Mouse (Mus musculus): ENCODE results near the gene Zbtb40.

DNA sequence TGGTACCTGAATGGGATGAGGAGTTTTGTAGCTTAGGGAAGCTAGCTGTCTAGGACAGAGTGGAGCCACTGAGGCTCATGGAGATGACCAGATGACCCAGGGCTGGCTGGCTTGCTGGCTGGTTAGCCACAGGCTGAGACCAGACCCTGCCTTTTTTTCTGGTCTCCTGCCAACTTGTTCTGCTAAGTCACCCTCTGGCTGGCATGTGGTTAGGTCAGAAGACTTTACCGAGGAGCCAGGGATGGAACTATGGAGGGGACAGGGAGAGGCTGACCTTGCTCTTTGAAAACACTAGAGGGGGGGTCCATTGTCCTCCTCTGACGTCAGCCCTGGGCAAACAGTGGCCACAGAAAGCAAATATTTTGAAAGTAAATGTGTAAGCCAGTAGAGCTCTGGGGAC, 28.6 kb upstream of the Zbtb40 start:
- TF ChIP-seq CTCF (IDR thresholded peaks at IDR 0.05; ENCODE audit: extremely low read depth, insufficient read depth, insufficient read length, insufficient replicate concordance) (no peak), POLR2A (IDR thresholded peaks at IDR 0.05; ENCODE audit: low read depth, low read length) (no peak)

All from spleen, adult 2 months (tissue).